In the genomic region with DNA sequence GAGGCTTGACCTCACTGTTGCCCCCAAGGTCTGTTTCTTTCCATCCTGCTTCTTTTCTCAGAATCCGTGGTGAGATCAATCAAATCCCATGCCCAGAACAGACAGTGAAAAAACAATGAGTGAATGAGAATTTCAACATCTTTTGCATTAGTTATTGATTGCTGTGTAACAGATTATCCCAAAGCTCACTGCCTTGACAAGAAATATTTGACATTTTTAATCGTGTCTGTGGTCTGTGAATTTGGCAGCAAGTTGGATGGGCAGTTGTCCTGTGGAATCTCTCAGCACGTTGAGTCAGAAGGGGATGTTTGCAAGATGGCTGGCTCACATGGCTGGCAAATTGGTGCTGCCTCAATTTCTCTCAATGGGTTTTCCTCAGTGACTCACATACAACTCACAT, we compare ENCODE assay signal across 19 mouse cellular contexts.
DNase-seq lines count a peak whose midpoint lies in the region; TF ChIP-seq lines count a peak whose summit lies in the region.
"Had no signal": no experiment of that assay in that cellular context is flagged by ENCODE, and none has a peak within 500 bp of the region (broad histone marks: within the 10 kb centered on the region; RNA-seq: fewer than 3 reads in every experiment).

No protein-coding gene starts in this region.

- intact Hi-C loops in heart, adult 2 months (cut with DNase I), result no loop called here

- H3K9ac ChIP-seq in heart, adult 2 months (ENCODE audit: low read depth, low read length), result no peak overlapping the region

- WGBS in heart, adult 2 months, result 61% methylated on average over 3 of the region's 3 CpGs

- no peaks in the 10 kb centered on the region for H3K36me3 ChIP-seq in heart, adult 2 months (ENCODE audit: control insufficient read depth, insufficient read depth, low read length)
- H3K36me3 ChIP-seq: G1E had no signal

- no peak overlapping the region for H3K27ac ChIP-seq in heart, adult 2 months

- no peak for TF ChIP-seq CTCF in heart, adult 2 months (IDR thresholded peaks at IDR 0.05)

- H3K79me2 ChIP-seq in heart, adult 2 months (replicated peaks; ENCODE audit: control insufficient read depth, insufficient read depth, low read length), result no peaks in the 10 kb centered on the region

- TF ChIP-seq POLR2A in heart, adult 2 months (IDR thresholded peaks at IDR 0.05; ENCODE audit: insufficient read depth, low read depth, low read length), result no peak

- no peak overlapping the region for H3K4me3 ChIP-seq in heart, adult 2 months

- TF ChIP-seq EP300 in heart, adult 2 months (IDR thresholded peaks at IDR 0.05; ENCODE audit: insufficient read depth, low read depth, low read length), result no peak

- H3K27me3 ChIP-seq in heart, adult 2 months (ENCODE audit: control insufficient read depth, insufficient read depth, low read length), result no peaks in the 10 kb centered on the region
- H3K27me3 ChIP-seq: CH12.LX had no signal

- DNase-seq in embryo, embryonic 9.5 days (ENCODE audit: extremely low spot score), result peak; percentile 6
- no peak for DNase-seq in embryo, embryonic 10.5 days (ENCODE audit: low spot score)
- DNase-seq in heart, adult 11 months, result peak; percentile 55
- no peak for DNase-seq in heart, adult 2 months
- DNase-seq in Muller cell, postnatal 12 days (ENCODE audit: inconsistent ontology term), result peak; percentile 88
- no peak for DNase-seq in cerebellum, postnatal 10 days
- DNase-seq: adrenal gland, adult 2 months; adrenal gland, adult 8-10 months; adrenal gland, postnatal 10 days; adrenal gland, postnatal 14 days; adrenal gland, postnatal 25 days; adrenal gland, postnatal 36 days; B cell, adult 2 months; cerebellum, adult 11 months; cerebellum, adult 11-12 months; cerebellum, adult 18-20 months; cerebellum, adult 2 months had no signal

- H3K4me1 ChIP-seq in heart, adult 2 months (ENCODE audit: control insufficient read depth, insufficient read depth, low read length), result no peaks in the 10 kb centered on the region

Comparison
In these comparisons a context has a peak if more than half of its experiments do, and no peak if none do; other contexts are left out.
1. DNase-seq: peak in embryo, embryonic 9.5 days (single experiment), heart, adult 11 months (single experiment) and Muller cell, postnatal 12 days (single experiment); none in embryo, embryonic 10.5 days (single experiment), heart, adult 2 months (0 of 2) and cerebellum, postnatal 10 days (0 of 2).